In the genomic region with DNA sequence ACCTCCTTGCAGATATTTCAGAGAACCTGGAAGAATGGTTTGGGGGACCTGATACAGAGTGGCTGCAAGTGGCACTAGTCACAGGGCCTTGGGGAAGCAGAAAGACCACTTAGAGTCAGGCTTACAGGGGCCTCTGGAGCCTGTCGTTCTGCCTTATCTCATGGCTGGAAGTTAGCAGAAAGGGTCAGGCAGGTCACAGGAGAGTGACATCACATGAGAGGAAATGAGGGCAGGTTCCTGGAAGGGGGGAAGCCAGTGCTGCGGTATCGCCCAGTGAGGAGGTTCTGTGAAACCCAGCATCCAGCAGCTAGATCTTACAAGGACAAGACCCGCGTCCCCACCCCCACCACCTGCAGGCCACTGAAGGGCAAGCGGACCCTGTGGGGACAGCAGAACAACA, we compare ENCODE assay signal across 12 mouse cellular contexts. TPM values are rescaled to one million over a fixed set of nuclear protein-coding genes. Genes with fewer than 3 reads are reported as not detected.
DNase-seq lines count a peak whose midpoint lies in the region; ATAC-seq and TF ChIP-seq lines count a peak whose summit lies in the region.
"Had no signal": no experiment of that assay in that cellular context is flagged by ENCODE, and none has a peak within 500 bp of the region (broad histone marks: within the 10 kb centered on the region; RNA-seq: fewer than 3 reads in every experiment).

No protein-coding gene starts in this region.

- TF ChIP-seq EP300 in CH12.LX (IDR thresholded peaks at IDR 0.05; ENCODE audit: low read length), result no peak

- H3K79me2 ChIP-seq in CH12.LX (replicated peaks; ENCODE audit: control insufficient read depth, extremely low read depth, insufficient read depth, poor library complexity, severe bottlenecking) (no peaks in the 10 kb centered on the region), macrophage (ENCODE audit: inconsistent target) (no peaks in the 10 kb centered on the region)

- in situ Hi-C loops in CH12.LX (cut with MboI; ENCODE audit: low pct_ligation_motif_present, low pct_unique_long_range_greater_than_20kb, low sequenced_read_pairs), result loop anchor here (5.0 to 25.0 kb wide), 3 partner anchors 63 to 288 kb away; a partner anchor contains a TSS

- H3K9me3 ChIP-seq in CH12.LX (replicated peaks; ENCODE audit: low read length), result peaks cover 3% of the 10 kb centered on the region
- no peaks in the 10 kb centered on the region for H3K9me3 ChIP-seq in heart, embryonic 16.5 days (replicated peaks; ENCODE audit: control insufficient read depth, low read length)
- H3K9me3 ChIP-seq: embryonic facial prominence, embryonic 15.5 days had no signal

- no peak for TF ChIP-seq CTCF in kidney, adult 2 months (conservative IDR thresholded peaks at IDR 0.05; ENCODE audit: insufficient read depth, insufficient read length, low read depth, low read length)
- TF ChIP-seq CTCF in CH12.LX (conservative IDR thresholded peaks at IDR 0.05 in 1 of 2, IDR thresholded peaks at IDR 0.05 in 1 of 2; ENCODE audit: low read depth in 2 of 2, low read length in 2 of 2), result no peak
- TF ChIP-seq CTCF in left cerebral cortex, adult 2 months (IDR thresholded peaks at IDR 0.05), result no peak

- 0 out of 2 replicates have a peak overlapping the region, but pooled peaks have one; percentile 10 for H3K9ac ChIP-seq in CH12.LX (ENCODE audit: insufficient read depth, low read depth)
- H3K9ac ChIP-seq in heart, embryonic 16.5 days (ENCODE audit: low read length), result peak overlapping the region; percentile 56
- H3K9ac ChIP-seq: embryonic facial prominence, embryonic 15.5 days had no signal

- H3K27ac ChIP-seq in kidney, adult 2 months (ENCODE audit: insufficient read depth, low read depth, low read length), result no peak overlapping the region
- H3K27ac ChIP-seq in CH12.LX (ENCODE audit: insufficient read depth, low read depth), result peak overlapping the region; percentile 92
- peak overlapping the region; percentile 64 for H3K27ac ChIP-seq in heart, embryonic 16.5 days (ENCODE audit: low read length)
- peak overlapping the region; percentile 17; the same call in 1 of the 2 replicates for H3K27ac ChIP-seq in macrophage
- H3K27ac ChIP-seq in left cerebral cortex, adult 2 months, result no peak overlapping the region

- WGBS in kidney, adult 2 months, result 80% methylated on average over 6 of the region's 6 CpGs
- 32% methylated on average over 6 of the region's 6 CpGs for WGBS in heart, embryonic 16.5 days
- WGBS in macrophage (ENCODE audit: missing documents), result 55% methylated on average over 6 of the region's 6 CpGs

- 0 out of 2 replicates have a peak, but pooled peaks cover 5% of the 10 kb centered on the region for H3K4me1 ChIP-seq in kidney, adult 2 months (ENCODE audit: control insufficient read depth, insufficient read depth, low read length)
- peaks cover 46 to 70% of the 10 kb centered on the region in 2 experiments for H3K4me1 ChIP-seq in CH12.LX (ENCODE audit: control insufficient read depth in 1 of 2, insufficient read depth in 2 of 2)
- H3K4me1 ChIP-seq in heart, embryonic 16.5 days (ENCODE audit: control insufficient read depth, insufficient read depth, low read length), result peaks cover 21% of the 10 kb centered on the region

- no peaks in the 10 kb centered on the region for H3K36me3 ChIP-seq in kidney, adult 2 months (ENCODE audit: control insufficient read depth, insufficient read depth, low read length)
- H3K36me3 ChIP-seq in CH12.LX (replicated peaks in 1 of 2; ENCODE audit: control insufficient read depth in 1 of 2, insufficient read depth in 1 of 2, low read length in 1 of 2) (no peaks in the 10 kb centered on the region), macrophage (ENCODE audit: inconsistent target) (no peaks in the 10 kb centered on the region)
- no peaks in the 10 kb centered on the region for H3K36me3 ChIP-seq in heart, embryonic 16.5 days (ENCODE audit: control insufficient read depth, insufficient read depth)
- H3K36me3 ChIP-seq: embryonic facial prominence, embryonic 15.5 days had no signal

- H3K4me2 ChIP-seq in CH12.LX (ENCODE audit: insufficient read depth, low read depth, poor library complexity, severe bottlenecking), result no peak overlapping the region
- no peak overlapping the region for H3K4me2 ChIP-seq in heart, embryonic 16.5 days (ENCODE audit: low read depth, low read length)

- peak; percentile 39 for DNase-seq in kidney, adult 2 months
- DNase-seq in kidney, adult 8-10 months, result no peak
- DNase-seq in CH12.LX (ENCODE audit: extremely low read depth), result peak; percentile 31
- DNase-seq in left cerebral cortex, adult 2 months (ENCODE audit: extremely low spot score in 1 of 2, low spot score in 2 of 2), result no peak
- DNase-seq in adrenal gland, adult 8-10 months, result no peak
- no peak for DNase-seq in layer of hippocampus, postnatal 25 days (ENCODE audit: extremely low spot score in 1 of 2, low spot score in 1 of 2)
- DNase-seq: gastrocnemius, postnatal 25 days; lung, postnatal 36 days; thymus, postnatal 25 days had no signal

- no peak for TF ChIP-seq POLR2A in kidney, adult 2 months (IDR thresholded peaks at IDR 0.05; ENCODE audit: low read depth, low read length)
- no peak for TF ChIP-seq POLR2A in CH12.LX (IDR thresholded peaks at IDR 0.05; ENCODE audit: low read depth, low read length)

- H3K4me3 ChIP-seq in kidney, adult 2 months (ENCODE audit: insufficient read depth, low read depth, low read length), result no peak overlapping the region
- no peak overlapping the region for H3K4me3 ChIP-seq in CH12.LX (replicated peaks in 1 of 3; ENCODE audit: low read depth in 2 of 3, low read length in 2 of 3, poor library complexity in 1 of 3)
- no peak overlapping the region for H3K4me3 ChIP-seq in heart, embryonic 16.5 days (ENCODE audit: low read length)
- no peak overlapping the region for H3K4me3 ChIP-seq in macrophage (ENCODE audit: inconsistent target)
- no peak overlapping the region for H3K4me3 ChIP-seq in left cerebral cortex, adult 2 months
- H3K4me3 ChIP-seq: embryonic facial prominence, embryonic 15.5 days had no signal

- peak; percentile 23; the same call in 1 of the 2 replicates for ATAC-seq in heart, embryonic 16.5 days (replicated peaks; ENCODE audit: extremely low read depth, insufficient read depth, low FRiP score)

- dilution Hi-C loops in CH12.LX (cut with MboI; ENCODE audit: extremely low pct_ligation_motif_present, extremely low pct_unique_long_range_greater_than_20kb, low sequenced_read_pairs), result no loop called here

- intact Hi-C loops in left cerebral cortex, adult 2 months (cut with DNase I), result loop anchor here (5.0 to 10.0 kb wide), 2 partner anchors 63 to 296 kb away; no protein-coding TSS in a partner anchor

- no peaks in the 10 kb centered on the region for H3K27me3 ChIP-seq in kidney, adult 2 months (replicated peaks; ENCODE audit: control insufficient read depth, insufficient read depth, low read length)
- no peaks in the 10 kb centered on the region for H3K27me3 ChIP-seq in CH12.LX (replicated peaks)
- no peaks in the 10 kb centered on the region for H3K27me3 ChIP-seq in heart, embryonic 16.5 days (ENCODE audit: control insufficient read depth, insufficient read depth, low read length)
- H3K27me3 ChIP-seq: embryonic facial prominence, embryonic 15.5 days had no signal

- TF ChIP-seq RAD21 in CH12.LX (IDR thresholded peaks at IDR 0.05; ENCODE audit: low read depth, low read length), result no peak

RNA-seq across cellular contexts. Expression of a gene that starts 19.3 kb away (rescaled TPM):
- polyA plus RNA-seq in kidney, adult 2 months (2012; rRNA removed), result 2.7 and 5.7 TPM in 2 replicates
- total RNA-seq in CH12.LX (2012; rRNA removed) (0.08 and 0.34 TPM in 2 replicates), CH12.LX (2014; rRNA removed) (0.24 TPM in 2 replicates)
- polyA plus RNA-seq in CH12.LX (2012; ENCODE audit: insufficient read length, low read depth) (0.54 and 0.70 TPM in 2 replicates), macrophage (2018) (not detected in 3 replicates)
- 0.38 and 0.79 TPM in 2 replicates for polyA plus RNA-seq in heart, embryonic 16.5 days (2015; fragmentation: Nextera tagmentation; extraction: Ambion mirVana)
- total RNA-seq in macrophage (2018; cell fraction: chromatin; rRNA removed), result not detected
- total RNA-seq in macrophage (2018; cell fraction: cytosol; rRNA removed), result not detected
- total RNA-seq in macrophage (2018; cell fraction: nucleus; rRNA removed), result not detected
- total RNA-seq in left cerebral cortex, adult 2 months (2021), result under 1 TPM in 1 of 2 experiments, not detected in 1; 0.87 TPM
- 1 to 10 TPM; 1.1 to 2.8 (median 2.0) TPM for total RNA-seq in adrenal gland, adult 8-10 months (2022)
- total RNA-seq in layer of hippocampus, postnatal 25 days (2021), result 1 to 10 TPM in 1 of 2 experiments, under 1 TPM in 1; 0.61 to 4.5 TPM
- total RNA-seq: gastrocnemius, postnatal 25 days had no signal

RNA-seq across cellular contexts. Expression of a gene that starts 20.8 kb away (rescaled TPM):
- 163 and 184 TPM in 2 replicates for polyA plus RNA-seq in kidney, adult 2 months (2012; rRNA removed)
- total RNA-seq in CH12.LX (2012; rRNA removed) (not detected in 2 replicates), CH12.LX (2014; rRNA removed) (not detected in 2 replicates)
- polyA plus RNA-seq in CH12.LX (2012; ENCODE audit: insufficient read length, low read depth) (not detected in 2 replicates), macrophage (2018) (6.9 to 12.1 TPM (median 10.0 TPM) in 3 replicates)
- 18.9 and 22.6 TPM in 2 replicates for polyA plus RNA-seq in heart, embryonic 16.5 days (2015; fragmentation: Nextera tagmentation; extraction: Ambion mirVana)
- total RNA-seq in macrophage (2018; cell fraction: chromatin; rRNA removed), result 10 to 100 TPM in 13 of 26 experiments, 1 to 10 TPM in 13; 2.4 to 22.4 (median 9.6) TPM
- total RNA-seq in macrophage (2018; cell fraction: cytosol; rRNA removed), result 10 to 100 TPM in 20 of 26 experiments, 1 to 10 TPM in 6; 6.2 to 18.6 (median 12.2) TPM
- total RNA-seq in macrophage (2018; cell fraction: nucleus; rRNA removed), result 10 to 100 TPM in 9 of 26 experiments, 1 to 10 TPM in 17; 3.7 to 19.9 (median 9.0) TPM
- total RNA-seq in left cerebral cortex, adult 2 months (2021), result 100 to 1,000 TPM; 334 to 335 TPM
- total RNA-seq in adrenal gland, adult 8-10 months (2022), result 100 to 1,000 TPM in 2 of 4 experiments, 10 to 100 TPM in 2; 80.2 to 106 (median 96.4) TPM
- 100 to 1,000 TPM; 257 to 260 TPM for total RNA-seq in layer of hippocampus, postnatal 25 days (2021)

RNA-seq across cellular contexts. Expression of a gene that starts 42.9 kb away (rescaled TPM):
- polyA plus RNA-seq in kidney, adult 2 months (2012; rRNA removed), result 270 and 419 TPM in 2 replicates
- total RNA-seq in CH12.LX (2012; rRNA removed), result 33.0 and 46.3 TPM in 2 replicates
- 18.1 and 27.0 TPM in 2 replicates for total RNA-seq in CH12.LX (2014; rRNA removed)
- 21.5 and 24.4 TPM in 2 replicates for polyA plus RNA-seq in CH12.LX (2012; ENCODE audit: insufficient read length, low read depth)
- polyA plus RNA-seq in heart, embryonic 16.5 days (2015; fragmentation: Nextera tagmentation; extraction: Ambion mirVana), result 1.9 and 2.1 TPM in 2 replicates
- 1 to 10 TPM in 17 of 26 experiments, under 1 TPM in 4, not detected in 5; 0.67 to 4.6 (median 1.5) TPM for total RNA-seq in macrophage (2018; cell fraction: chromatin; rRNA removed)
- total RNA-seq in macrophage (2018; cell fraction: cytosol; rRNA removed), result 10 to 100 TPM; 20.0 to 38.3 (median 28.5) TPM
- total RNA-seq in macrophage (2018; cell fraction: nucleus; rRNA removed), result 1 to 10 TPM; 2.4 to 9.2 (median 6.2) TPM
- 16.6 to 43.2 TPM (median 18.6 TPM) in 3 replicates for polyA plus RNA-seq in macrophage (2018)
- 10 to 100 TPM; 31.7 to 31.8 TPM for total RNA-seq in left cerebral cortex, adult 2 months (2021)
- 10 to 100 TPM; 47.5 to 53.8 (median 49.3) TPM for total RNA-seq in adrenal gland, adult 8-10 months (2022)
- total RNA-seq in layer of hippocampus, postnatal 25 days (2021), result 10 to 100 TPM; 33.6 to 39.4 TPM

RNA-seq across cellular contexts. Expression of a gene that starts 43.4 kb away (rescaled TPM):
- polyA plus RNA-seq in kidney, adult 2 months (2012; rRNA removed), result 151 and 161 TPM in 2 replicates
- total RNA-seq in CH12.LX (2012; rRNA removed) (1.8 and 2.0 TPM in 2 replicates), CH12.LX (2014; rRNA removed) (0.66 and 0.67 TPM in 2 replicates)
- polyA plus RNA-seq in CH12.LX (2012; ENCODE audit: insufficient read length, low read depth) (0.56 and 0.57 TPM in 2 replicates), macrophage (2018) (4.4 to 12.5 TPM (median 7.0 TPM) in 3 replicates)
- polyA plus RNA-seq in heart, embryonic 16.5 days (2015; fragmentation: Nextera tagmentation; extraction: Ambion mirVana), result 39.7 and 41.7 TPM in 2 replicates
- 1 to 10 TPM in 13 of 26 experiments, under 1 TPM in 11, not detected in 2; 0.26 to 5.8 (median 1.1) TPM for total RNA-seq in macrophage (2018; cell fraction: chromatin; rRNA removed)
- total RNA-seq in macrophage (2018; cell fraction: cytosol; rRNA removed), result 10 to 100 TPM in 5 of 26 experiments, 1 to 10 TPM in 21; 2.1 to 12.1 (median 5.5) TPM
- total RNA-seq in macrophage (2018; cell fraction: nucleus; rRNA removed), result 1 to 10 TPM in 23 of 26 experiments, under 1 TPM in 2, not detected in 1; 0.47 to 8.9 (median 2.2) TPM
- 10 to 100 TPM; 29.0 to 30.1 TPM for total RNA-seq in left cerebral cortex, adult 2 months (2021)
- total RNA-seq in adrenal gland, adult 8-10 months (2022), result 100 to 1,000 TPM; 288 to 361 (median 321) TPM
- 10 to 100 TPM; 41.4 to 42.4 TPM for total RNA-seq in layer of hippocampus, postnatal 25 days (2021)

RNA-seq across cellular contexts. Expression of a gene that starts 45.9 kb away (rescaled TPM):
- 2.2 and 6.3 TPM in 2 replicates for polyA plus RNA-seq in kidney, adult 2 months (2012; rRNA removed)
- total RNA-seq in CH12.LX (2012; rRNA removed), result 31.2 and 34.3 TPM in 2 replicates
- 26.0 and 32.1 TPM in 2 replicates for total RNA-seq in CH12.LX (2014; rRNA removed)
- 47.2 and 60.0 TPM in 2 replicates for polyA plus RNA-seq in CH12.LX (2012; ENCODE audit: insufficient read length, low read depth)
- polyA plus RNA-seq in heart, embryonic 16.5 days (2015; fragmentation: Nextera tagmentation; extraction: Ambion mirVana), result 1.8 and 4.9 TPM in 2 replicates
- total RNA-seq in macrophage (2018; cell fraction: chromatin; rRNA removed), result not detected
- total RNA-seq in macrophage (2018; cell fraction: cytosol; rRNA removed), result under 1 TPM in 13 of 26 experiments, not detected in 13; 0.04 to 0.27 (median 0.07) TPM
- under 1 TPM in 2 of 26 experiments, not detected in 24; 0.21 to 0.36 TPM for total RNA-seq in macrophage (2018; cell fraction: nucleus; rRNA removed)
- 0.12 to 0.16 TPM in 2 of 3 replicates, not detected in the other for polyA plus RNA-seq in macrophage (2018)
- total RNA-seq in left cerebral cortex, adult 2 months (2021), result under 1 TPM in 1 of 2 experiments, not detected in 1; 0.07 TPM
- 1 to 10 TPM; 1.2 to 2.7 (median 1.9) TPM for total RNA-seq in adrenal gland, adult 8-10 months (2022)
- total RNA-seq in layer of hippocampus, postnatal 25 days (2021), result under 1 TPM in 1 of 2 experiments, not detected in 1; 0.05 TPM
- total RNA-seq: gastrocnemius, postnatal 25 days had no signal

Comparison
In these comparisons a context has a peak if more than half of its experiments do, and no peak if none do; other contexts are left out.
1. DNase-seq: peak in kidney, adult 2 months (single experiment) and CH12.LX (single experiment); none in kidney, adult 8-10 months (0 of 2), left cerebral cortex, adult 2 months (0 of 2), adrenal gland, adult 8-10 months (single experiment) and layer of hippocampus, postnatal 25 days (0 of 2).
2. H3K27ac ChIP-seq: peak in CH12.LX (single experiment), heart, embryonic 16.5 days (single experiment) and macrophage (single experiment); none in kidney, adult 2 months (single experiment) and left cerebral cortex, adult 2 months (single experiment).
3. RNA of a gene that starts 20.8 kb away (total RNA-seq): 334 to 335 TPM in left cerebral cortex, adult 2 months, 257 to 260 TPM in layer of hippocampus, postnatal 25 days and 80.2 to 106 TPM in adrenal gland, adult 8-10 months; not detected in CH12.LX; every median in the first group is over 10 times any median in the second.